Mouse (Mus musculus) retina, postnatal 7 days (tissue): ENCODE measurements at regions not wholly inside any gene's neighbourhood (a gene's known extent, or its start where the extent isn't known, plus 50 kb on each side); places are given as distances from the start of the nearest gene placed in this dataset.

ENCODE experiments used
- DNase-seq: peaks from one replicate; pipeline ENCODE4 v3.0.0-alpha.2; 2012; ENCODE audit warnings: low read depth, low spot score

- DNase-seq = no peak
Measured at GRCm38 (mm10) chr12:25609045-25609444, 512.1 kb upstream of the Id2 start.

GRCm38 (mm10) chr12:25605396-25605795 is 508.5 kb upstream of the Id2 start:
- DNase-seq = no peak

- DNase-seq = no peak
Measured at GRCm38 (mm10) chr12:25590262-25590661, 493.3 kb upstream of the Id2 start.

- no peak for DNase-seq
Measured at GRCm38 (mm10) chr12:25585746-25586145, 488.8 kb upstream of the Id2 start.

GRCm38 (mm10) chr12:25579407-25579806 is 482.5 kb upstream of the Id2 start:
- no peak for DNase-seq

- no peak for DNase-seq
Measured at GRCm38 (mm10) chr12:25565131-25565530, 468.2 kb upstream of the Id2 start.

- DNase-seq = peak; percentile 71
Measured at GRCm38 (mm10) chr12:25559601-25560000, 462.7 kb upstream of the Id2 start.

GRCm38 (mm10) chr12:25553656-25554055 is 456.7 kb upstream of the Id2 start:
- DNase-seq = no peak

- DNase-seq = no peak
Measured at GRCm38 (mm10) chr12:25549735-25550134, 452.8 kb upstream of the Id2 start.

GRCm38 (mm10) chr12:25544253-25544652 is 447.3 kb upstream of the Id2 start:
- DNase-seq = no peak

- DNase-seq = no peak
Measured at GRCm38 (mm10) chr12:25534620-25534950, 437.6 kb upstream of the Id2 start.

- no peak for DNase-seq
Measured at GRCm38 (mm10) chr12:25533709-25534619, 437.0 kb upstream of the Id2 start.

- no peak for DNase-seq
Measured at GRCm38 (mm10) chr12:25530483-25530882, 433.5 kb upstream of the Id2 start.

- no peak for DNase-seq
Measured at GRCm38 (mm10) chr12:25529537-25529936, 432.6 kb upstream of the Id2 start.

GRCm38 (mm10) chr12:25526639-25527038 is 429.7 kb upstream of the Id2 start:
- no peak for DNase-seq

- no peak for DNase-seq
Measured at GRCm38 (mm10) chr12:25516738-25517137, 419.8 kb upstream of the Id2 start.

- DNase-seq = no peak
Measured at GRCm38 (mm10) chr12:25513679-25514078, 416.7 kb upstream of the Id2 start.

- DNase-seq = no peak
Measured at GRCm38 (mm10) chr12:25509666-25510065, 412.7 kb upstream of the Id2 start.

GRCm38 (mm10) chr12:25493233-25493632 is 396.3 kb upstream of the Id2 start:
- DNase-seq = no peak

GRCm38 (mm10) chr12:25492483-25493190 is 395.7 kb upstream of the Id2 start:
- DNase-seq = no peak

GRCm38 (mm10) chr12:25475180-25475758 is 378.3 kb upstream of the Id2 start:
- peak; percentile 29 for DNase-seq

GRCm38 (mm10) chr12:25469181-25469580 is 372.2 kb upstream of the Id2 start:
- no peak for DNase-seq

GRCm38 (mm10) chr12:25467789-25468188 is 370.8 kb upstream of the Id2 start:
- no peak for DNase-seq
